Mouse (Mus musculus) olfactory bulb, adult 2 months (tissue): ENCODE results near the gene Nf2.

Experiments used
- CTCF ChIP-seq: fragments of 200-500 bp; IDR thresholded peaks from 2 replicates; pipeline ENCODE4 v1.5.1; 2012; ENCODE audit warnings: low read depth, mild to moderate bottlenecking, low read length, moderate library complexity; ENCODE audit not compliant: insufficient read depth
- POLR2A ChIP-seq: fragments of 200-500 bp; IDR thresholded peaks from 2 replicates; pipeline ENCODE4 v1.6.1; 2012; ENCODE audit warnings: mild to moderate bottlenecking, low read depth, low read length, moderate library complexity; ENCODE audit not compliant: insufficient read depth

DNA sequence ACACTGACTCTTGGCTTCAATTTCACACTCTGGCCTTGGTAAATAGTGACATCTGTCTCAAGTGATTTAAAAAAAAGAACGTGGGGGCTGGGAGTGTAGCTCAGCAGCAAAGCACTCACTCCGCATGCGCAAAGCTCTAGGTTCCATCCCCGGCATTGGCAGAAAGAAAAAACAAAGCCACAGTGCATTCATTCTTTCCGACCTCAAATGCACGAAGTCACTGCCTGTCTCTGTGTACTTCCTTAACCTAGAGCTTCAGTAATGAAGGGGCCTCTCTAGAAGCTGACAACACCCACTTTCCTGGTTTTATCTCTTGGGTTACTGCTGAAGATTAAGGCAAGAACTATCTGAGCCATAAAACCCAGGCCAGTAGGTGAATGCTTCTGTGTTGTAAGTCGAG, 45.4 kb downstream of the Nf2 start:
- no peak for TF ChIP-seq POLR2A
- TF ChIP-seq CTCF: no peak
